Mouse (Mus musculus) E14TG2a.4 (cell line): ENCODE results near the gene Dennd5b.

Experiments used
- H3K27me3 ChIP-seq: 2 replicates; pipeline ENCODE4 v1.6.1; 2014; ENCODE audit warnings: low read length, control low read depth; ENCODE audit not compliant: insufficient read depth
- H3K36me3 ChIP-seq: 2 replicates; pipeline ENCODE4 v1.6.1; 2014; ENCODE audit warnings: low read length, control low read depth; ENCODE audit not compliant: insufficient read depth
- H3K4me1 ChIP-seq: replicated peaks from 2 replicates; pipeline ENCODE4 v1.6.1; 2014; ENCODE audit warnings: low read depth, low read length, control low read depth
- H3K4me3 ChIP-seq: replicated peaks from 2 replicates; pipeline ENCODE4 v1.5.1; 2014; ENCODE audit warnings: mild to moderate bottlenecking, low read length
- H3K9me3 ChIP-seq: 2 replicates; pipeline ENCODE4 v1.6.1; 2014; ENCODE audit warnings: low read length, control low read depth
- CTCF ChIP-seq: conservative IDR thresholded peaks from 2 replicates; pipeline ENCODE4 v1.5.1; 2014; ENCODE audit warnings: low read length
- NANOG ChIP-seq: IDR thresholded peaks from 2 replicates; pipeline ENCODE4 v1.6.1; 2014; ENCODE audit warnings: borderline replicate concordance, low read length, mixed read lengths
- POU5F1 ChIP-seq: IDR thresholded peaks from 2 replicates; pipeline ENCODE4 v1.6.1; 2014; ENCODE audit warnings: low read length, borderline replicate concordance

Dennd5b gene

GRCm38 (mm10) chr6:149116992-149117391 lies 15.5 kb upstream of the Dennd5b start:
- no peaks in the 10 kb centered on the region for H3K27me3 ChIP-seq
- no peaks in the 10 kb centered on the region for H3K36me3 ChIP-seq
- TF ChIP-seq NANOG, result no peak
- TF ChIP-seq CTCF, result no peak
- TF ChIP-seq POU5F1, result no peak
- no peaks in the 10 kb centered on the region for H3K9me3 ChIP-seq
- H3K4me1 ChIP-seq, result peaks cover 16% of the 10 kb centered on the region
- no peak overlapping the region for H3K4me3 ChIP-seq

GRCm38 (mm10) chr6:149108909-149109308 lies 7.4 kb upstream of the Dennd5b start:
- H3K27me3 ChIP-seq, result peaks cover 2% of the 10 kb centered on the region; the same call in 1 of the 2 replicates
- H3K9me3 ChIP-seq, result no peaks in the 10 kb centered on the region
- TF ChIP-seq CTCF (no peak), NANOG (no peak), POU5F1 (no peak)
- H3K4me3 ChIP-seq, result no peak overlapping the region
- H3K36me3 ChIP-seq, result no peaks in the 10 kb centered on the region
- H3K4me1 ChIP-seq, result no peaks in the 10 kb centered on the region

- Histone ChIP-seq H3K4me1 (no peaks in the 10 kb centered on the region), H3K36me3 (no peaks in the 10 kb centered on the region), H3K9me3 (no peaks in the 10 kb centered on the region), H3K4me3 (no peak overlapping the region), H3K27me3 (peaks cover 5% of the 10 kb centered on the region)
- TF ChIP-seq POU5F1, result no peak
- TF ChIP-seq NANOG, result no peak
- no peak for TF ChIP-seq CTCF
Measured at GRCm38 (mm10) chr6:149107615-149108014, 6.1 kb upstream of the Dennd5b start.

- Histone ChIP-seq H3K27me3 (peaks cover 32% of the 10 kb centered on the region), H3K4me1 (peaks cover 4% of the 10 kb centered on the region), H3K36me3 (no peaks in the 10 kb centered on the region), H3K9me3 (no peaks in the 10 kb centered on the region), H3K4me3 (no peak overlapping the region)
- TF ChIP-seq CTCF (no peak), POU5F1 (no peak), NANOG (no peak)
Measured at GRCm38 (mm10) chr6:149103451-149103850, 2.0 kb upstream of the Dennd5b start.

- no peaks in the 10 kb centered on the region for H3K36me3 ChIP-seq
- TF ChIP-seq POU5F1, result no peak
- TF ChIP-seq CTCF, result no peak
- no peak for TF ChIP-seq NANOG
- H3K4me3 ChIP-seq, result peak overlapping the region; percentile 92
- H3K4me1 ChIP-seq, result peaks cover 4% of the 10 kb centered on the region
- H3K9me3 ChIP-seq, result no peaks in the 10 kb centered on the region
- H3K27me3 ChIP-seq, result peaks cover 31% of the 10 kb centered on the region
Measured at GRCm38 (mm10) chr6:149101943-149102243, 413 bp upstream of the Dennd5b start.

- Histone ChIP-seq H3K9me3 (no peaks in the 10 kb centered on the region), H3K27me3 (peaks cover 30% of the 10 kb centered on the region), H3K4me3 (peak overlapping the region; percentile 92), H3K4me1 (peaks cover 4% of the 10 kb centered on the region), H3K36me3 (no peaks in the 10 kb centered on the region)
- TF ChIP-seq CTCF (no peak), NANOG (no peak), POU5F1 (no peak)
Measured at GRCm38 (mm10) chr6:149100174-149101075, 1.1 kb downstream of the Dennd5b start.

- H3K36me3 ChIP-seq, result no peaks in the 10 kb centered on the region
- TF ChIP-seq POU5F1 (no peak), CTCF (no peak), NANOG (no peak)
- no peak overlapping the region for H3K4me3 ChIP-seq
- H3K9me3 ChIP-seq, result no peaks in the 10 kb centered on the region
- H3K4me1 ChIP-seq, result peaks cover 4% of the 10 kb centered on the region
- H3K27me3 ChIP-seq, result peaks cover 30% of the 10 kb centered on the region
Measured at GRCm38 (mm10) chr6:149098993-149099392, 2.5 kb downstream of the Dennd5b start.

GRCm38 (mm10) chr6:149097276-149097675 lies 4.2 kb downstream of the Dennd5b start:
- Histone ChIP-seq H3K9me3 (no peaks in the 10 kb centered on the region), H3K36me3 (no peaks in the 10 kb centered on the region), H3K4me3 (no peak overlapping the region), H3K27me3 (peaks cover 26% of the 10 kb centered on the region), H3K4me1 (peaks cover 4% of the 10 kb centered on the region)
- TF ChIP-seq POU5F1 (no peak), NANOG (no peak), CTCF (no peak)
